Mouse (Mus musculus) kidney, adult 2 months (tissue): ENCODE data around the gene Aire.

Experiments used
- CTCF ChIP-seq: fragments of 200-500 bp; conservative IDR thresholded peaks from 2 replicates; pipeline ENCODE4 v1.5.1; 2011; ENCODE audit warnings: low read depth, mild to moderate bottlenecking, control low read depth, low read length, moderate library complexity, mixed read lengths; ENCODE audit not compliant: insufficient read depth, insufficient read length
- POLR2A ChIP-seq: fragments of 200-500 bp; IDR thresholded peaks from one replicate; pipeline ENCODE4 v1.6.1; 2011; ENCODE audit warnings: low read depth, low read length, control low read depth

- TF ChIP-seq CTCF: no peak
- TF ChIP-seq POLR2A: no peak
Observed at GRCm38 (mm10) chr10:78067226-78067625, 23.8 kb upstream of the Aire start.
